Mouse (Mus musculus) ES-Bruce4 (cell line): ENCODE measurements at regions not wholly inside any gene's neighbourhood (a gene's known extent, or its start where the extent isn't known, plus 50 kb on each side); places are given as distances from the start of the nearest gene placed in this dataset.

ENCODE experiments used
- H3K27ac ChIP-seq: 2 replicates; pipeline ENCODE4 v1.5.1; 2012; ENCODE audit warnings: low read length, inconsistent platforms; ENCODE audit not compliant: insufficient read depth
- H3K27me3 ChIP-seq: 2 replicates; pipeline ENCODE4 v1.6.1; 2012; ENCODE audit warnings: mild to moderate bottlenecking, low read length, inconsistent platforms; ENCODE audit not compliant: control insufficient read depth, poor library complexity, insufficient read depth, severe bottlenecking
- H3K36me3 ChIP-seq: 2 replicates; pipeline ENCODE4 v1.6.1; 2012; ENCODE audit warnings: inconsistent platforms, mild to moderate bottlenecking, low read length, moderate library complexity; ENCODE audit not compliant: control insufficient read depth, poor library complexity, insufficient read depth, severe bottlenecking
- H3K4me1 ChIP-seq: one replicate; pipeline ENCODE4 v1.8.1; 2011; ENCODE audit warnings: low read length; ENCODE audit not compliant: control insufficient read depth, insufficient read depth
- H3K4me3 ChIP-seq: 2 replicates; pipeline ENCODE4 v1.5.1; 2011; ENCODE audit warnings: low read depth, mild to moderate bottlenecking, low read length
- H3K9ac ChIP-seq: 2 replicates; pipeline ENCODE4 v1.6.1; 2012; ENCODE audit warnings: low read depth, mild to moderate bottlenecking, inconsistent platforms; ENCODE audit not compliant: poor library complexity, severe bottlenecking
- H3K9me3 ChIP-seq: replicated peaks from 2 replicates; pipeline ENCODE4 v1.6.1; 2012; ENCODE audit warnings: mild to moderate bottlenecking, low read length, inconsistent platforms; ENCODE audit not compliant: control insufficient read depth, poor library complexity, insufficient read depth, severe bottlenecking
- CTCF ChIP-seq: IDR thresholded peaks from one replicate; pipeline ENCODE4 v1.8.1; 2011; ENCODE audit warnings: low read depth, low read length
- EP300 ChIP-seq: IDR thresholded peaks from 2 replicates; pipeline ENCODE4 v1.6.1; 2011; ENCODE audit warnings: low read depth, low read length; ENCODE audit not compliant: insufficient read depth
- POLR2A ChIP-seq: IDR thresholded peaks from one replicate; pipeline ENCODE4 v1.8.1; 2011; ENCODE audit warnings: low read length; ENCODE audit not compliant: insufficient read depth

GRCm38 (mm10) chr8:128075566-128075965 is 282.8 kb upstream of the Nrp1 start:
- Histone ChIP-seq H3K4me3 (no peak overlapping the region), H3K27me3 (no peaks in the 10 kb centered on the region), H3K36me3 (no peaks in the 10 kb centered on the region), H3K27ac (peak overlapping the region; percentile 54; the same call in 1 of the 2 replicates), H3K9ac (no peak overlapping the region), H3K9me3 (no peaks in the 10 kb centered on the region; the same call in none of the 2 replicates), H3K4me1 (no peaks in the 10 kb centered on the region)
- TF ChIP-seq POLR2A, result no peak
- TF ChIP-seq CTCF, result no peak
- no peak for TF ChIP-seq EP300

- Histone ChIP-seq H3K36me3 (no peaks in the 10 kb centered on the region), H3K4me3 (no peak overlapping the region), H3K4me1 (no peaks in the 10 kb centered on the region), H3K9me3 (no peaks in the 10 kb centered on the region; the same call in 1 of the 2 replicates), H3K27me3 (no peaks in the 10 kb centered on the region), H3K27ac (no peak overlapping the region), H3K9ac (no peak overlapping the region)
- no peak for TF ChIP-seq POLR2A
- TF ChIP-seq EP300, result no peak
- no peak for TF ChIP-seq CTCF
Observed at GRCm38 (mm10) chr8:128076226-128076625, 282.2 kb upstream of the Nrp1 start.

DNA sequence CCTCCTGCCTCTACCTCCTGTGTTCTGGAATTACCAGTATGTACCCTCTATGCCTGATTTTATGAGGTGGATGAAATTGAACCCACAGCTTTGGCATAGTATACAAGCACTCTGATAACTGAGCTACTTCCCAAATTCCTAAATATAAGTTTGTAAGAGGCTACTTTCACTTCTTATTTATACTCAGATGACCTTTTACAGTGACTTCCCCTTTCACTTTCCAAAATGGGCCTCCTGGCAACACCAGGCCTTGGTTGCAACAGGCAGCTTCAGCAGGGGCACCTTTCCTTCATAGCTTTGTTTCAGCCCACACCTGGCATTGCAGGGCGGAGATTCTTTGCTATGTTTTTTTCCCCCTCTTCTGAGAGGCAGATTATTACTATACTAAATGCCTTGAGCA is 279.7 kb upstream of the Nrp1 start:
- TF ChIP-seq EP300, result no peak
- no peak for TF ChIP-seq POLR2A
- TF ChIP-seq CTCF, result no peak
- H3K4me1 ChIP-seq, result no peaks in the 10 kb centered on the region

DNA sequence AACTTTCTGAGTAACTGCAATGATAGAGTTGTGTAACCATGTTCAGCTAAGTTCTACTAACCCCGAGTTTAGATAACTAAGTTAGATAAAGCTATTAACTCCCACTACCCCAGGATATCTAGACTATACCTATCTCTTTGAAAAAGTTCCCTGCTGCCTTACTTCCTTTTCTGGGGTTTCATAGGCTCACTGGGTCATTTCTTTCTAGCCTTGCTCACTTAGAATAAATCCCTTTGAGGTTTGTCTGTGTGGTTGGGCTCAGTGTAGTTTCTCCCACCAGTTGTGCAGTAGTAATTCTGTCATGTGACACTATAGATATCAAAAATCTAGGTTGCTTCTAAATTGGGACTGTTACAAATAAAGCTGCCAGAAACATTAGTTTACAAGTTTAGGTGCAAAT is 272.6 kb upstream of the Nrp1 start:
- H3K4me3 ChIP-seq, result no peak overlapping the region
- no peaks in the 10 kb centered on the region for H3K4me1 ChIP-seq
- TF ChIP-seq CTCF (no peak), POLR2A (no peak), EP300 (no peak)
- H3K9ac ChIP-seq, result no peak overlapping the region
- H3K9me3 ChIP-seq, result peaks cover 16% of the 10 kb centered on the region; the same call in 1 of the 2 replicates
- H3K27ac ChIP-seq, result no peak overlapping the region
- H3K36me3 ChIP-seq, result no peaks in the 10 kb centered on the region
- no peaks in the 10 kb centered on the region for H3K27me3 ChIP-seq

More for the DNA sequence above, 279.7 kb upstream of the Nrp1 start:
- H3K27ac ChIP-seq, result no peak overlapping the region
- no peak overlapping the region for H3K4me3 ChIP-seq
- no peaks in the 10 kb centered on the region for H3K36me3 ChIP-seq
- no peaks in the 10 kb centered on the region for H3K27me3 ChIP-seq
- H3K9me3 ChIP-seq, result no peaks in the 10 kb centered on the region; the same call in 1 of the 2 replicates
- no peak overlapping the region for H3K9ac ChIP-seq

DNA sequence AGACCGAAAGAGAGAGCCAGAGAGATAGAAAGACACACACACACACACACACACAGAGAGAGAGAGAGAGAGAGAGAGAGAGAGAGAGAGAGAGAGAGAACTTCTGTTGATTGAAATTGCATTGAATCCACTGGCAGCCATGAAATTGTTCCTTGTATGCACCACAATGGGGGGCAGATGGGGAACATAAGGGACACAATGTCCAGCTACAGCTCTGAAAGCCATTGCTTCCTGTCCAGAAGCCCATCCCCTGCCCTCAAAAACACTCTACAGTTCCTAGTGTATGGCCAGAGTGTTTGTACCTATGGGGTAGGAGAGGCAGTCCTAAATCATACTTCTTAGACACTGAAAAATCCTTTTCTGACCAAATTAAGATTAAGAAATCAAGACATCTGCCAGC is 270.9 kb upstream of the Nrp1 start:
- H3K36me3 ChIP-seq, result no peaks in the 10 kb centered on the region
- no peaks in the 10 kb centered on the region for H3K4me1 ChIP-seq
- H3K27ac ChIP-seq, result no peak overlapping the region
- peaks cover 30% of the 10 kb centered on the region for H3K9me3 ChIP-seq
- no peak overlapping the region for H3K4me3 ChIP-seq
- no peaks in the 10 kb centered on the region for H3K27me3 ChIP-seq
- H3K9ac ChIP-seq, result no peak overlapping the region
- no peak for TF ChIP-seq CTCF
- no peak for TF ChIP-seq POLR2A
- TF ChIP-seq EP300, result no peak

DNA sequence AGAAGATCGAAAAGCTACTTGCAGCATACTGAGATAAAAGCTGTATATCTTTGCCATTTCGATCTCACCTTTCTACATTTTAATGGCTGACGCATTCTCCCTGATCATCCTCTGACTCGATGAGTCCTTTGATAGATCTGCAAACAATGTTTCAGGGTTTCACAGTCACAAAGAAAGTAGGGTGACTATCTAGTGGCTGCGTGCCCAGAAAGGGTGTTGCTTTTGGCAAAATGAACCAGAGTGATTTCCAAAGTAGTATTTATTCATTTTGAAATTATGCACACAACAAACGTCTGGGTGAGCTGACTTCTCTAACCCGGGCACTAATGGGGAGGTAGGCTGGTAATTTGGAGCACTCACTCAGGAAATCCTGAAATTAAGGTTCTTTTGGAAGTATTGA is 265.6 kb upstream of the Nrp1 start:
- Histone ChIP-seq H3K27me3 (no peaks in the 10 kb centered on the region), H3K36me3 (no peaks in the 10 kb centered on the region), H3K27ac (no peak overlapping the region), H3K9me3 (peaks cover 29% of the 10 kb centered on the region), H3K4me3 (no peak overlapping the region), H3K4me1 (no peaks in the 10 kb centered on the region), H3K9ac (no peak overlapping the region)
- TF ChIP-seq POLR2A (no peak), CTCF (no peak), EP300 (no peak)
